Mouse (Mus musculus) G1E-ER4 (cell line): ENCODE results near the gene Gm7970. TPM values are rescaled to one million over a fixed set of nuclear protein-coding genes. Genes with fewer than 3 reads are reported as not detected.
"Not testable (repeated sequence)": the region's sequence is repeated elsewhere in the genome, so short reads cannot be mapped to it uniquely, and the experiment has no call there.

Experiments used
- GATA1 ChIP-seq: IDR thresholded peaks from one replicate; pipeline ENCODE4 v1.8.0; 2012; ENCODE audit warnings: low read length, inconsistent platforms
- polyA plus RNA-seq: library from polyadenylated mRNA; stranded (reverse); fragments of >175 nt; gene quantifications from 2 replicates; pipeline ENCODE4 v1.2.3, GENCODE M21; 2012

Gene Gm7970
- polyA plus RNA-seq, result not detected in 2 replicates

DNA sequence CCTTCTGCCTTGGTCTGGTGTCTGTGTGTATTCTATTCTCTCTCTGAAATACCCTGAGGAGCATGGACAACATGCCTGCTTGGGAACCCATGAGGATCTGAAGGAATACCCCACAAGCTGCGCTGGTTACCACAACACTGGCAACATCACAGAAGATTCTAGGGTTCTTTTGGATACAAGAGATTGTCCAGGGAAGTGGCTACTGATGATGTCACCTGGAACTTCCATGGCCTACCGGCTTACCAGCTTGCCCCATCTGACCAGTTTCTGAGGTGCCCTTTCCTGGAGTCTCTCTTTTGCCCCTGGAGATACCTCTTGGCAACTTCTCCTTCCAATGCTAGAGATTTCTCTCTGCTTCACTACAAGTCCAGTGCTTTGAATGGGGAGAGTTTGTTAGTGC is at the start of gene Gm7970:
Gm7970 (minus strand) TSS at position 101 of the 400 bp plus-strand sequence.
- not testable (repeated sequence) for TF ChIP-seq GATA1

DNA sequence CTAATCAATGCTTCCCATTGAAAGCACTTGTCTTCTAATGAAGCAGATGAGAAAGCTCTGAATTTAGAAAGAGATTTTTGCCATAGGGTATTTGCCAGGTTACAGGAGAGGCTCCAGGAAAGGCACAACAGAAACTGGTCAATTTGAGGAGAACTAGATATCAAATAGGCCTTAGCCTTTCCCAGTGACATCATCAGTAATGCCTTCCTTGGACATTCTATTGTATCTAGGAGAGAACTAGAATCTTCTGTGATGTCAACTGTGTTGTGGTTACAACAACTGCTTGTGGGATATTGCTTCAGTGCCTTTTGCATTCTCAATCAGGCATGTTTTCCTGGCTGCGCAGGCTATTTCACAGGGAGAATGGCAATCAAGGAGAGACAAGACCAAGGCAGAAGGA is 17.5 kb upstream of the Gm7970 start, which contains the start of gene 1700049E17Rik2:
1700049E17Rik2 (plus strand) TSS at position 301 of the 400 bp plus-strand sequence.
- TF ChIP-seq GATA1, result not testable (repeated sequence)

Other genes with a start within 250 kb of the Gm7970 start
- gene Gm5798, start 207.0 kb downstream of the Gm7970 start, polyA plus RNA-seq, result not detected in 2 replicates
- not detected in 2 replicates for gene Gm7945, start 169.2 kb downstream of the Gm7970 start, polyA plus RNA-seq
- gene Gm6482, start 147.3 kb downstream of the Gm7970 start, polyA plus RNA-seq, result not detected in 2 replicates
- not detected in 2 replicates for gene Gm7954, start 102.1 kb downstream of the Gm7970 start, polyA plus RNA-seq
- gene Gm3486, start 66.1 kb downstream of the Gm7970 start, polyA plus RNA-seq, result not detected in 2 replicates
- gene 1700049E17Rik2, start 17.6 kb upstream of the Gm7970 start, polyA plus RNA-seq, result 0.04 TPM in 1 of 2 replicates, not detected in the other
- gene Gm3072, start 69.0 kb upstream of the Gm7970 start, polyA plus RNA-seq, result not detected in 2 replicates
- gene Gm3676, start 90.9 kb upstream of the Gm7970 start, polyA plus RNA-seq, result not detected in 2 replicates
- gene Gm8068, start 146.3 kb upstream of the Gm7970 start, polyA plus RNA-seq, result not detected in 2 replicates
- not detected in 2 replicates for gene Gm7929, start 195.0 kb upstream of the Gm7970 start, polyA plus RNA-seq
- not detected in 2 replicates for gene Gm47189, start 216.9 kb upstream of the Gm7970 start, polyA plus RNA-seq